Mouse (Mus musculus): Measurements from ENCODE around the gene Rundc3b. TPM values are rescaled to one million over a fixed set of nuclear protein-coding genes. Genes with fewer than 3 reads are reported as not detected.

Gene Rundc3b
- total RNA-seq, 2 experiments from 2014 or later: 1.1 TPM; not detected in 1

- ATAC-seq (replicated peaks; ENCODE audit: low FRiP score, poor library complexity, severe bottlenecking): no peak
Observed at GRCm38 (mm10) chr5:8489471-8490110, 133.2 kb downstream of the Rundc3b start.

- ATAC-seq (replicated peaks; ENCODE audit: low FRiP score, poor library complexity, severe bottlenecking): no peak
Observed at GRCm38 (mm10) chr5:8488701-8489297, 134.0 kb downstream of the Rundc3b start.

GRCm38 (mm10) chr5:8487989-8488700, 134.6 kb downstream of the Rundc3b start:
- ATAC-seq (replicated peaks; ENCODE audit: low FRiP score, poor library complexity, severe bottlenecking): no peak

- ATAC-seq (replicated peaks; ENCODE audit: low FRiP score, poor library complexity, severe bottlenecking): no peak
Observed at GRCm38 (mm10) chr5:8456561-8456960, 166.2 kb downstream of the Rundc3b start.

GRCm38 (mm10) chr5:8455565-8455964, 167.2 kb downstream of the Rundc3b start:
- no peak for ATAC-seq (replicated peaks; ENCODE audit: low FRiP score, poor library complexity, severe bottlenecking)

Other genes starting within 250 kb of the Rundc3b start
- 209 and 239 TPM in 2 replicates for gene Dbf4, start 200.2 kb downstream of the Rundc3b start, total RNA-seq (2015; ENCODE audit: low replicate concordance)
- gene Dbf4, start 200.2 kb downstream of the Rundc3b start, total RNA-seq (2017; ENCODE audit: low replicate concordance): 228 and 308 TPM in 2 replicates
- gene Slc25a40, start 200.1 kb downstream of the Rundc3b start, total RNA-seq (2015; ENCODE audit: low replicate concordance): 25.9 and 36.9 TPM in 2 replicates
- gene Slc25a40, start 200.1 kb downstream of the Rundc3b start, total RNA-seq (2017; ENCODE audit: low replicate concordance): 27.5 and 36.5 TPM in 2 replicates
- gene Abcb1a, start 37.1 kb upstream of the Rundc3b start, total RNA-seq (2015; ENCODE audit: low replicate concordance): 0.84 and 1.1 TPM in 2 replicates
- 0.08 and 0.39 TPM in 2 replicates for gene Abcb1a, start 37.1 kb upstream of the Rundc3b start, total RNA-seq (2017; ENCODE audit: low replicate concordance)
- gene Abcb1b, start 175.2 kb upstream of the Rundc3b start, total RNA-seq (2015; ENCODE audit: low replicate concordance): 0.84 TPM in 1 of 2 replicates, not detected in the other
- gene Abcb1b, start 175.2 kb upstream of the Rundc3b start, total RNA-seq (2017; ENCODE audit: low replicate concordance): 4.4 TPM in 1 of 2 replicates, not detected in the other

All from erythroid progenitor cell, adult 5-6 weeks (primary cell).